Mouse (Mus musculus): ENCODE results near the gene Dlgap3.

GRCm38 (mm10) chr4:127226067-127226466 is 57.1 kb downstream of the Dlgap3 start:
- TF ChIP-seq GATA1 (IDR thresholded peaks at IDR 0.05; ENCODE audit: low read length) (no peak), TAL1 (IDR thresholded peaks at IDR 0.05; ENCODE audit: low read length) (no peak)
